Mouse (Mus musculus) MEL (cell line): ENCODE results near the gene Cdca5. TPM values are rescaled to one million over a fixed set of nuclear protein-coding genes. Genes with fewer than 3 reads are reported as not detected.

Experiments used
- DNase-seq: peaks from one replicate; pipeline ENCODE4 v3.0.0; 2011; ENCODE audit warnings: low read depth, low spot score
- H3K27ac ChIP-seq: 2 replicates; pipeline ENCODE4 v1.5.1; 2012; ENCODE audit warnings: low read depth, mild to moderate bottlenecking, control low read depth, low read length, moderate library complexity; ENCODE audit not compliant: control insufficient read depth
- H3K27me3 ChIP-seq, 2 experiments: fragments of 150-350 bp in 1 of 2; sonication (generic) in 1 of 2; 2 replicates each; pipeline ENCODE4 v1.6.1; 2012; ENCODE audit warnings: low read length in 2 of 2, mild to moderate bottlenecking in 2 of 2, improper control_type of control experiment in 1 of 2, moderate library complexity in 1 of 2; ENCODE audit not compliant: insufficient read depth in 2 of 2, control insufficient read depth in 1 of 2
- H3K36me3 ChIP-seq, 2 experiments: 2 replicates each; pipeline ENCODE4 v1.6.1; 2012 to 2014; ENCODE audit warnings: low read length in 2 of 2, improper control_type of control experiment in 1 of 2, inconsistent platforms in 1 of 2, mild to moderate bottlenecking in 1 of 2; ENCODE audit not compliant: insufficient read depth in 2 of 2, control insufficient read depth in 1 of 2
- H3K4me1 ChIP-seq, 2 experiments: fragments of 150-350 bp in 1 of 2; sonication (generic) in 1 of 2; 2 replicates each; pipeline ENCODE4 v1.6.1; 2012; ENCODE audit warnings: low read length in 2 of 2, improper control_type of control experiment in 1 of 2, mild to moderate bottlenecking in 1 of 2; ENCODE audit not compliant: insufficient read depth in 2 of 2, control insufficient read depth in 1 of 2
- H3K4me3 ChIP-seq, 2 experiments: fragments of 150-350 bp in 1 of 2; sonication (generic) in 1 of 2; 2 replicates each; pipeline ENCODE4 v1.5.1; 2012; ENCODE audit warnings: low read depth in 2 of 2, low read length in 2 of 2, mild to moderate bottlenecking in 2 of 2, moderate library complexity in 2 of 2, control low read depth in 1 of 2, improper control_type of control experiment in 1 of 2; ENCODE audit not compliant: control insufficient read depth in 1 of 2, insufficient read depth in 1 of 2
- H3K79me2 ChIP-seq: 2 replicates; pipeline ENCODE4 v1.6.1; 2012; ENCODE audit warnings: mild to moderate bottlenecking, low read length, moderate library complexity; ENCODE audit not compliant: control insufficient read depth, poor library complexity, insufficient read depth
- H3K9ac ChIP-seq: 2 replicates; pipeline ENCODE4 v1.6.1; 2012; ENCODE audit warnings: low read depth, mild to moderate bottlenecking, control low read depth, low read length, moderate library complexity; ENCODE audit not compliant: control insufficient read depth, poor library complexity, severe bottlenecking
- H3K9me3 ChIP-seq: fragments of 150-350 bp; sonication (generic); replicated peaks from 2 replicates; pipeline ENCODE4 v1.6.1; 2012; ENCODE audit warnings: mild to moderate bottlenecking, low read length, improper control_type of control experiment, moderate library complexity; ENCODE audit not compliant: insufficient read depth
- BHLHE40 ChIP-seq: IDR thresholded peaks from 2 replicates; pipeline ENCODE4 v1.6.1; 2012; ENCODE audit warnings: low read depth, mild to moderate bottlenecking, inconsistent platforms, low read length, improper control_type of control experiment, borderline replicate concordance
- CHD1 ChIP-seq: IDR thresholded peaks from 2 replicates; pipeline ENCODE4 v1.6.1; 2012; ENCODE audit warnings: low read depth, mild to moderate bottlenecking, inconsistent platforms, low read length, improper control_type of control experiment
- CHD2 ChIP-seq: IDR thresholded peaks from 2 replicates; pipeline ENCODE4 v1.6.1; 2011; ENCODE audit warnings: low read length, improper control_type of control experiment
- CTCF ChIP-seq, 3 experiments: IDR thresholded peaks in 2 of 3; conservative IDR thresholded peaks in 1 of 3; 2 replicates each; pipeline ENCODE4 v1.5.1; 2011 to 2012; ENCODE audit warnings: low read length in 3 of 3, low read depth in 2 of 3, mild to moderate bottlenecking in 2 of 3, improper control_type of control experiment in 1 of 3, inconsistent platforms in 1 of 3, mixed read lengths in 1 of 3, moderate library complexity in 1 of 3; ENCODE audit not compliant: control insufficient read depth in 1 of 3, insufficient read depth in 1 of 3, poor library complexity in 1 of 3, severe bottlenecking in 1 of 3
- E2F4 ChIP-seq: IDR thresholded peaks from 2 replicates; pipeline ENCODE4 v1.6.1; 2011; ENCODE audit warnings: low read depth, low read length, improper control_type of control experiment, borderline replicate concordance
- ELF1 ChIP-seq: IDR thresholded peaks from 2 replicates; pipeline ENCODE4 v1.6.1; 2014; ENCODE audit warnings: low read depth, mild to moderate bottlenecking, inconsistent platforms, low read length, improper control_type of control experiment, moderate library complexity
- EP300 ChIP-seq, 2 experiments: IDR thresholded peaks; 2 replicates each; pipeline ENCODE4 v1.6.1; 2011; ENCODE audit warnings: improper control_type of control experiment in 2 of 2, low read length in 2 of 2, low read depth in 1 of 2, mild to moderate bottlenecking in 1 of 2
- GABPA ChIP-seq: IDR thresholded peaks from 2 replicates; pipeline ENCODE4 v1.6.1; 2012; ENCODE audit warnings: low read depth, mild to moderate bottlenecking, inconsistent platforms, low read length, improper control_type of control experiment, moderate library complexity
- GATA1 ChIP-seq: IDR thresholded peaks from 2 replicates; pipeline ENCODE4 v1.6.1; 2011; ENCODE audit warnings: low read depth, low read length, improper control_type of control experiment
- HCFC1 ChIP-seq: IDR thresholded peaks from 2 replicates; pipeline ENCODE4 v1.6.1; 2012; ENCODE audit warnings: low read depth, mild to moderate bottlenecking, inconsistent platforms, low read length, improper control_type of control experiment, moderate library complexity
- JUND ChIP-seq: IDR thresholded peaks from 2 replicates; pipeline ENCODE4 v1.6.1; 2011; ENCODE audit warnings: low read depth, mild to moderate bottlenecking, improper control_type of control experiment, low read length
- KAT2A ChIP-seq: conservative IDR thresholded peaks from 2 replicates; pipeline ENCODE4 v1.6.1; 2012; ENCODE audit warnings: low read depth, low read length, improper control_type of control experiment, inconsistent platforms
- MAFK ChIP-seq: IDR thresholded peaks from 2 replicates; pipeline ENCODE4 v1.6.1; 2011; ENCODE audit warnings: low read depth, mild to moderate bottlenecking, low read length, improper control_type of control experiment, borderline replicate concordance
- MAX ChIP-seq: IDR thresholded peaks from 2 replicates; pipeline ENCODE4 v1.6.1; 2011; ENCODE audit warnings: low read length, improper control_type of control experiment
- MAZ ChIP-seq: IDR thresholded peaks from 2 replicates; pipeline ENCODE4 v1.6.1; 2012; ENCODE audit warnings: low read depth, mild to moderate bottlenecking, inconsistent platforms, low read length, improper control_type of control experiment
- MXI1 ChIP-seq: IDR thresholded peaks from 2 replicates; pipeline ENCODE4 v1.6.1; 2011; ENCODE audit warnings: mild to moderate bottlenecking, low read depth, low read length, improper control_type of control experiment
- MYB ChIP-seq: IDR thresholded peaks from 2 replicates; pipeline ENCODE4 v1.6.1; 2011; ENCODE audit warnings: mild to moderate bottlenecking, low read depth, low read length, improper control_type of control experiment
- NRF1 ChIP-seq: IDR thresholded peaks from 2 replicates; pipeline ENCODE4 v1.6.1; 2014; ENCODE audit warnings: low read depth, mild to moderate bottlenecking, inconsistent platforms, low read length, improper control_type of control experiment, moderate library complexity; ENCODE audit not compliant: poor library complexity, insufficient read depth, severe bottlenecking
- POLR2AphosphoS5 ChIP-seq: IDR thresholded peaks from 2 replicates; pipeline ENCODE4 v1.6.1; 2012; ENCODE audit warnings: low read depth, borderline replicate concordance, mild to moderate bottlenecking, inconsistent platforms, low read length, moderate library complexity, mixed read lengths
- SIN3A ChIP-seq: IDR thresholded peaks from 2 replicates; pipeline ENCODE4 v1.6.1; 2012; ENCODE audit warnings: low read length, improper control_type of control experiment, inconsistent platforms
- SMC3 ChIP-seq: IDR thresholded peaks from 2 replicates; pipeline ENCODE4 v1.6.1; 2011; ENCODE audit warnings: low read depth, low read length, improper control_type of control experiment
- TBP ChIP-seq: IDR thresholded peaks from 2 replicates; pipeline ENCODE4 v1.8.0; 2011; ENCODE audit warnings: low read depth, low read length, improper control_type of control experiment
- TCF12 ChIP-seq: IDR thresholded peaks from 2 replicates; pipeline ENCODE4 v1.6.1; 2014; ENCODE audit warnings: low read depth, mild to moderate bottlenecking, inconsistent platforms, low read length, improper control_type of control experiment, moderate library complexity
- UBTF ChIP-seq: IDR thresholded peaks from 2 replicates; pipeline ENCODE4 v1.6.1; 2012; ENCODE audit warnings: low read depth, mild to moderate bottlenecking, inconsistent platforms, low read length, improper control_type of control experiment, moderate library complexity, borderline replicate concordance; ENCODE audit not compliant: insufficient read depth
- USF1 ChIP-seq: IDR thresholded peaks from 2 replicates; pipeline ENCODE4 v1.6.1; 2014; ENCODE audit warnings: low read depth, mild to moderate bottlenecking, inconsistent platforms, low read length, improper control_type of control experiment, moderate library complexity
- USF2 ChIP-seq, 2 experiments: IDR thresholded peaks; 2 replicates each; pipeline ENCODE4 v1.6.1; 2011 to 2012; ENCODE audit warnings: improper control_type of control experiment in 2 of 2, low read length in 2 of 2, borderline replicate concordance in 1 of 2, inconsistent platforms in 1 of 2, low read depth in 1 of 2, mild to moderate bottlenecking in 1 of 2; ENCODE audit not compliant: insufficient read depth in 1 of 2
- ZKSCAN1 ChIP-seq: IDR thresholded peaks from 2 replicates; pipeline ENCODE4 v1.6.1; 2012; ENCODE audit warnings: low read depth, mild to moderate bottlenecking, inconsistent platforms, low read length, improper control_type of control experiment, moderate library complexity
- polyA plus RNA-seq, 2 experiments: library from polyadenylated mRNA; stranded (reverse) in 1 of 2; unstranded in 1 of 2; fragments of >175 nt in 1 of 2; fragments of >200 nt in 1 of 2; gene quantifications; 2 replicates each; pipeline versions ENCODE4 v1.2.1 to v1.2.4; 2012; ENCODE audit warnings: low replicate concordance in 2 of 2, low read depth in 1 of 2; ENCODE audit not compliant: insufficient read length in 2 of 2, insufficient read depth in 1 of 2, missing spikeins in 1 of 2
- total RNA-seq: library from RNA; depleted of rRNA; stranded (reverse); fragments of 300-350 nt; gene quantifications from 2 replicates; pipeline ENCODE4 v1.2.3, GENCODE M21; 2012

The Cdca5 gene
- total and polyA plus RNA-seq, 3 experiments: 48.5 to 56.5 TPM; not detected in 1

DNA sequence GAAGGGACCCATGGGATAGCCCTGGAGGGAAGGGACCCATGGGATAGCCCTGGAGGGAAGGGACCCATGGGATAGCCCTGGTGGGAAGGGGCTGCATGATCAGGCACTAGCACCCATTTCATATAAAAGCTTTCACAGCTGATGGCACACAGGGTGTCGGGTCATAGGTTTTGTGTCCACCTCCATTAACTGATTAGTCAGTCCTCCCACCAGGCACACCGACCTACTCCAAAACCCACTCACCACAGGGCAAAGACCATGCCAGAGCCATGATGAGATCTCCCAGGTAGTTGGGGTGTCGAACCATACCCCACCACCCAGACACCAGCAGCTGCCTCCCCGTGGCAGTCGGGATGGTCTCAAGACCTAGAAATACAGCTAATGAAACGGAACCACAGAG is 21.7 kb upstream of the Cdca5 start:
- Histone ChIP-seq H3K4me3 (no peak overlapping the region), H3K27me3 (no peaks in the 10 kb centered on the region), H3K79me2 (peaks cover 27% of the 10 kb centered on the region), H3K36me3 (peaks cover 3 to 12% of the 10 kb centered on the region in 2 experiments; a peak in 3 of 4 replicates), H3K9ac (no peak overlapping the region), H3K27ac (no peak overlapping the region), H3K9me3 (no peaks in the 10 kb centered on the region), H3K4me1 (peaks cover 0 to 17% of the 10 kb centered on the region in 2 experiments; a peak in 3 of 4 replicates)
- no peak for DNase-seq
- TF ChIP-seq SMC3: no peak
- no peak for TF ChIP-seq UBTF
- no peak for TF ChIP-seq BHLHE40
- no peak for TF ChIP-seq POLR2AphosphoS5
- TF ChIP-seq KAT2A: no peak
- TF ChIP-seq HCFC1: no peak
- no peak for TF ChIP-seq MAZ
- TF ChIP-seq ZKSCAN1: no peak
- TF ChIP-seq NRF1: no peak
- no peak for TF ChIP-seq USF2 (IDR thresholded peaks at IDR 0.05; ENCODE audit: borderline replicate concordance in 1 of 2, insufficient read depth in 1 of 2, low read depth in 1 of 2, low read length in 2 of 2)
- no peak for TF ChIP-seq MYB
- no peak for TF ChIP-seq SIN3A
- TF ChIP-seq GABPA: no peak
- TF ChIP-seq USF1: no peak
- no peak for TF ChIP-seq EP300 (IDR thresholded peaks at IDR 0.05; ENCODE audit: low read depth in 1 of 2, low read length in 2 of 2)
- no peak for TF ChIP-seq CTCF (IDR thresholded peaks at IDR 0.05 in 2 of 3, conservative IDR thresholded peaks at IDR 0.05 in 1 of 3; ENCODE audit: control insufficient read depth in 1 of 3, insufficient read depth in 1 of 3, low read depth in 2 of 3, low read length in 3 of 3, poor library complexity in 1 of 3, severe bottlenecking in 1 of 3)
- TF ChIP-seq MAFK: no peak
- TF ChIP-seq MAX: no peak
- TF ChIP-seq JUND: no peak

DNA sequence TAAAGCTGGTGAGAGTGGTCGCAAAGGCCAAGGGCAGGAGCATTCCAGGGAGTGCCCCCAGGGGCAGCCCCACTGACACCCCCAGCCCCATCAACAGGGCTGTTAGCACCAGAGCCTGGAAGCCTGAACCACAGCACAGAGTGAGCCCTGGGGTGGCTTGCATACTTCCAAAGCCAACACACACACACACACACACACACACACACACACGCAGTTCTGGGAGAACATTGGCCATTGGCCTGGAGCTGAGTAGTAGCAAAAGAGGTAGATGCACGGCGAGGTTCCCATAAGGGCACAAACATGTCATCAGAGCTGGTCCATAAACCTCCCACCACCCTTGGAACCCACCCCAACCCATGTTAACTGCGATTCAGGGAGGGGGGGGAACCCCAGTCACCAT is 18.2 kb upstream of the Cdca5 start:
- TF ChIP-seq MXI1 (no peak), CHD1 (no peak), MYB (no peak), GATA1 (no peak), ELF1 (0 out of 2 replicates have a peak, but pooled peaks have one; percentile 18), TBP (no peak), CHD2 (no peak), CTCF (IDR thresholded peaks at IDR 0.05 in 2 of 3, conservative IDR thresholded peaks at IDR 0.05 in 1 of 3; ENCODE audit: control insufficient read depth in 1 of 3, insufficient read depth in 1 of 3, low read depth in 2 of 3, low read length in 3 of 3, poor library complexity in 1 of 3, severe bottlenecking in 1 of 3) (no peak), USF1 (no peak), TCF12 (no peak), E2F4 (no peak), EP300 (IDR thresholded peaks at IDR 0.05; ENCODE audit: low read depth in 1 of 2, low read length in 2 of 2) (no peak), NRF1 (no peak), BHLHE40 (0 out of 2 replicates have a peak, but pooled peaks have one; percentile 9)
- TF ChIP-seq, all 39 proteins: peak for 2
- Histone ChIP-seq H3K9me3 (no peaks in the 10 kb centered on the region), H3K79me2 (peaks cover 12% of the 10 kb centered on the region)

More for the DNA sequence above, 18.2 kb upstream of the Cdca5 start:
- peaks cover 0 to 13% of the 10 kb centered on the region in 2 experiments; a peak in 3 of 4 replicates for H3K4me1 ChIP-seq
- H3K27me3 ChIP-seq: no peaks in the 10 kb centered on the region
- peaks cover 0 to 6% of the 10 kb centered on the region in 2 experiments; a peak in 1 of 4 replicates for H3K36me3 ChIP-seq
- H3K4me3 ChIP-seq: peak overlapping the region; percentile 40 to 49; a peak in 3 of 4 replicates
- peak overlapping the region; percentile 75 for H3K9ac ChIP-seq
- DNase-seq: no peak
- no peak overlapping the region for H3K27ac ChIP-seq
